Mouse (Mus musculus): ENCODE measurements around the gene Rims1. TPM values are rescaled to one million over a fixed set of nuclear protein-coding genes. Genes with fewer than 3 reads are reported as not detected.

Gene Rims1
- total RNA-seq, 2 experiments from 2014 or later = 187 to 199 TPM

DNA sequence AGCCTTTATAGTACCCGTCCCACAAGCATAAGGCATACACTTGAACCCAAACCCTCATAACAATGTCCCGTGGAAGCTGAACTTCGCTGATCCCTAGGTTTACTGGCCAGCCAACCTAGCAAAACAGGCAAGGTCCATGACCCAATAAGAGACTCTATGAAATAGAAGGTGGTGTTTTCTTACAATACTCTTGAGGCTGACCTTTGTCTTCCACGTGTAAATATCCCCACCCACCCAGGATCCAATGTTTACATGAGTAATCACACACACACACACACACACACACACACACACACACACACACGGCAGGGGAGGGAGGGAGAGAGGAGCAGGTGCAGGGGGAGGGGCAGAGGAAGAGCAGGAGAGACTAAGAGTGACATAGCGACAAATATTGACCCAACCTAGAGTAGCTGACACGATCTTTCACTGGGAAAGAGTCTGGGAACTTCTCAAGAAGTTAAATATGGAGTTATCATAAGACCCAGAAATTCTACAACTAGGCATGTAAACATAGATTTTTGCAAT is 217.9 kb downstream of the Rims1 start:
- DNase-seq (ENCODE audit: low spot score in 2 of 2) = no peak

DNA sequence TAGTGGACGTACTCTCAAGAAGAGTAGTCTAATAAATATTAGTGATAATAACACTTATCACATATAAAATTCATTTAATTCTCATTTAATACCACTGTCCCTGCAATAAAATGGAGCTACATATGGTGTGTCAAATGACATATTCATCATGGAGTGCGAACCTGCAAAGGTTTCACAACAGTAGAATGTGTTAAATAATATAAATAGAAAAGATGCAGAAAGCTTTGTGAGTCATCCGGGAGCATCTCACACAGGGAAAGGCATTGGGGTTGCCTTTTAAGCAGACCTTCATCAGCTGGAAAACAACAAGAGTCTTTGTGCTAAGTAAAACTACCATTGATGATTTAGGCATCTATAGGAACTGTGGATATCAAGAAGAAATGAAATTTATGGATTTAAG is 220.2 kb downstream of the Rims1 start:
- no peak for DNase-seq (ENCODE audit: low spot score in 2 of 2)

GRCm38 (mm10) chr1:22579470-22579869 is 226.3 kb downstream of the Rims1 start:
- no peak for DNase-seq (ENCODE audit: low spot score in 2 of 2)

DNA sequence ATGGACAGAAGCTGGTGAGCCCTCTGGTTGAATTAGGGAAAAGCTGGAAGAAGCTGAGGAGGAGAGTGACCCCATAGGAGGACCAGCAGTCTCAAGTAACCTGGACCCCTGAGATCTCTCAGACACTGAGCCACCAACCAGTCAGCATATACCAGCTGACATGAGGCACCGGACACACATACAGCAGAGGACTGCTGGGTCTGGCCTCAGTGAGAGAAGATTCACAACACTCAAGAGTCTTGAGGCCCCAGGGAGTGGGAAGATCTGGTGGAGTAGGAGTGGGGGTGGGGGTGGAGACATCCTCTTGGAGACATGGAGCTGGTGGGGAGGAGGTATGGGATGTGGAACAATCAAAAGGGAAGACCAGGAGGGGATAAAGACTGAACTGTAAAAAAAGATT is 233.1 kb downstream of the Rims1 start:
- DNase-seq (ENCODE audit: low spot score in 2 of 2) = no peak

DNA sequence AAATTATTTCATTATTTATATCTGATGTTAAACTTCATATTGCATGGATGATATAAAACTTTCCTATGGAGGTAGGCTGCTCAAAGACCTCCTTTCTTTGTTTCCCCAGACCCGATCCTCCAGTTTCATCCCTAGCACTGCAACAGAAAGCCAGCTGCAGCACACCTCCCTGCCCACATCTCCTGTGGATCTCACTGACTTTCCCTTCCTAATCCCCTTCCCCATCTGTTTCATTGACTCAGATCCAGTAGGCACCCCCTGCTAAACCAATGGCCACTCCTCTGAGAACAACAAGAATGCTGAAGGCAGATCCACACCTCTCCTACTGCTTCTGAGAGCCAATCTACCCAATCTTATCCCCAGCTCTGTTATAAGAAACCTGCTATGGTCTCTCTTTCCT is 259.5 kb downstream of the Rims1 start:
- DNase-seq (ENCODE audit: low spot score in 2 of 2) = no peak

DNA sequence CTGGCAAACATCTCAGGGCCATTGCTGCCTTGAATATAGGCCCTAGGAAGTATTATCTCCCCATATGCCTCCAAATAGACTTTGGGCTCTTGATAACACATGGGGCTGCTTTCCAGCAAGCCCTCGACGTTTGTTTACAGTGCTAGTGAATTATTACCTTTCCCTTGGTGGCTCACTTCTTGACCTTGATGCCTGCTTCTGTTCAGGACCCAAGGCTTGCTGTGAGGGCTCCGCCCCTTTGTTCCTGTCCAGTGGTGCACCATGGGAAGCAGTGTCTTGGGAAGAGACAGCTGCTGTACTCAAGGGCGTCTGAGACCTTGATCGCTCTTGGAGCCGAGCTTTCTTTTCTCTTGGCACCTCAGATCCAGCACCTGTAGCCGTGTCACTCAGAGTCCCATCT is 267.7 kb downstream of the Rims1 start:
- no peak for DNase-seq (ENCODE audit: low spot score in 2 of 2)

GRCm38 (mm10) chr1:22536776-22537175 is 269.0 kb downstream of the Rims1 start:
- no peak for DNase-seq (ENCODE audit: low spot score in 2 of 2)

DNA sequence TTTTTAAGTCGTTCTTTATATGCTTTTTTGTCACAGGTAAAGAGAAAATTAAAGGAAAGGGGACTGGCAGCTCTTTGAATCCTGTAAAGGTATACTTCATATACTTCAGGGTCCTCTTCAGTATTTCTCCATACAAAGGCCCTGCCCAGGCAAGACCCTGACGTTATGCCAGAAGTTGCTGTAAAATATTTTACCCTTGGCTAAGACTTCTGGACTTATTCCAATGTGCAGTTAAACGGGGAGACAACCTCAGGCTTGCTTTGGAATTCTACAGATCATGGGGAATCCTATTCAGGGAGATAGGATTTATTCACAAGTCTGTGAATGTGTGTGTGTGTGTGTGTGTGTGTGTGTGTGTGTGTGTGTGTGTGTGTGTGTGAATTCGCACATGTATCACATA is 270.7 kb downstream of the Rims1 start:
- no peak for DNase-seq (ENCODE audit: low spot score in 2 of 2)

- DNase-seq (ENCODE audit: low spot score in 2 of 2) = peak; percentile 35 to 55
These were observed 272.4 kb downstream of the Rims1 start for GRCm38 (mm10) chr1:22533146-22534096.

DNA sequence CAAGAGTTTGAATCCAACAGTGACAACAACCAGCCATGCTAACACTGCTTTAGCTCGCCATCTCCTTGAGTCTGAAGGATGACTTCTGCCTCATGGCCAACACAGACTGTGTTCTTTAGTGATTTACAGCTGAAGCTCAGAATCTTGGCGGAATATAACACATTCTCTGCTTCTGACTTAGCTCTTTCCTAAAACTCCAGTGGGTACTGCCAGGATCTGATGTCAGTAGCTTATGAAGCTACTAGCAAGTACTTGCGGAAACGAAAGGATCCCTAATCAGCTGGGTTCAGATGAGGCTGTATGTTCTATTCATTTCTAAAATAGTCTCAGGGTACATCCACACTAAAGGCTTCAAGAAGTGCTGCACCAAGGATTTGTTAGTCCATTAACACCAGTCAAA is 290.7 kb downstream of the Rims1 start:
- no peak for DNase-seq (ENCODE audit: low spot score in 2 of 2)

DNA sequence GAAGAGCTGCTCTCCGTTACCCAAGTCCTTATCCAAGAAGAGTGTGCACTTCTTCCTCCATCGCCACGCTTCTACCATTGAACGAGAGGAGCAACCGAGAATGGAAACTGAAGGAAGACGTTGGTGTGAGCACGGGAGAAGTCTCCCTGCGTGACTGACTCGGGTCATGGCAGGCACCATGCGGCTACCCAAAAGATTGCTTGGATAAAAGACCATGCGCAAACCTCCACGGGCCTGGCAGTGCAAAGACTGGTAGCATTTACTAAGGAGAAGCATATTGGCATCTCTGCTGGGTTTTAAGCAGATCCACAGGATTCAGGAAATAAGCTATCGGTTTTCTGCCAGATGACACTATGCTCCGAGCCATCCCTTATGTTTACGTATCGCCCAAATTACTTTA is 293.4 kb downstream of the Rims1 start:
- DNase-seq (ENCODE audit: low spot score in 2 of 2) = no peak

- no peak for DNase-seq (ENCODE audit: low spot score in 2 of 2)
These were observed 294.2 kb downstream of the Rims1 start for GRCm38 (mm10) chr1:22511614-22512013.

GRCm38 (mm10) chr1:22508735-22509615 is 296.8 kb downstream of the Rims1 start:
- no peak for DNase-seq (ENCODE audit: low spot score in 2 of 2)

GRCm38 (mm10) chr1:22487270-22487864 is 318.4 kb downstream of the Rims1 start:
- no peak for DNase-seq (ENCODE audit: low spot score in 2 of 2)

GRCm38 (mm10) chr1:22476220-22476619 is 329.6 kb downstream of the Rims1 start:
- no peak for DNase-seq (ENCODE audit: low spot score in 2 of 2)

DNA sequence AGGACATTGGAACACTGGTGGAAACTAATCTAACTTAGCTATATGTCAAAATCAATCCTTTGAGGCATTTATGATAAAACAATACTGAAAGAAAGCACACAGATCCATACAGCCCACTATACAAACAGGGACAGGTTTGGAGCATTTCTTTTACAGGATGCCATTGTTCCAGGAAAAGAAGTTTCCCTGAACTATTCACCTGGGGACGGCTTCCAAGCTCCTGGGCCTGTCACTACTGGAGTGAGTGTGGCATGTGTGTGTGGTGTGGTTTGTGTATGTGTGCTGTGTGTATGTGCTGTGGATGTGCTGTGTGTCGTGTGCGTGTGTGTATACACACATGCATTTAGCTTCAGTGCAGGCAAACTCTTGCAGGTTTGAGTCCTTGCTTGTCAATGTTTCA is 338.8 kb downstream of the Rims1 start:
- DNase-seq (ENCODE audit: low spot score in 2 of 2) = no peak

- no peak for DNase-seq (ENCODE audit: low spot score in 2 of 2)
These were observed 339.2 kb downstream of the Rims1 start for GRCm38 (mm10) chr1:22466597-22466996.

GRCm38 (mm10) chr1:22424020-22424419 is 381.8 kb downstream of the Rims1 start:
- DNase-seq (ENCODE audit: low spot score in 2 of 2) = no peak

- DNase-seq (ENCODE audit: low spot score in 2 of 2) = no peak
These were observed 383.7 kb downstream of the Rims1 start for GRCm38 (mm10) chr1:22422102-22422501.

GRCm38 (mm10) chr1:22410173-22410572 is 395.6 kb downstream of the Rims1 start:
- no peak for DNase-seq (ENCODE audit: low spot score in 2 of 2)

DNA sequence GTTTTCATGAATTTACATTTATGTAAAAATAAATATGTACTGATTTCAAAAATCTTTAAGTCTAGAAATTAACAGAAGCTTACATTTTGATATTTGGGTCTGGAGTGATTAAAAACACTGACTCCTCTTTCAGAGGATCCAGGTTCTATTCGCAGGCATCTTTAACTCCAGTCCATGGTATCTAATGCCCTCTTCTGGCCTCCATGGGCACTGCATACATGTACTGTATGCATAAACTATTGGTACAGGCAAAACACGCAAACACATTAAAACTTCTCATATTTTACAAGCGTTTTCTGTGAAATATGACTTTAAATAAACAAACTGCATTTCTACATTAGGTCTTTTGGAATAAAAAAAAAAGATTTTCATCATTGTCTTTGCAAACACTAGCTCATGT is 419.4 kb downstream of the Rims1 start:
- no peak for DNase-seq (ENCODE audit: low spot score in 2 of 2)
